Mouse (Mus musculus) E14TG2a.4 (cell line): ENCODE measurements at regions not wholly inside any gene's neighbourhood (a gene's known extent, or its start where the extent isn't known, plus 50 kb on each side); places are given as distances from the start of the nearest gene placed in this dataset.

Source experiments
- H3K27me3 ChIP-seq: 2 replicates; pipeline ENCODE4 v1.6.1; 2014; ENCODE audit warnings: low read length, control low read depth; ENCODE audit not compliant: insufficient read depth
- H3K36me3 ChIP-seq: 2 replicates; pipeline ENCODE4 v1.6.1; 2014; ENCODE audit warnings: low read length, control low read depth; ENCODE audit not compliant: insufficient read depth
- H3K4me1 ChIP-seq: replicated peaks from 2 replicates; pipeline ENCODE4 v1.6.1; 2014; ENCODE audit warnings: low read depth, low read length, control low read depth
- H3K4me3 ChIP-seq: replicated peaks from 2 replicates; pipeline ENCODE4 v1.5.1; 2014; ENCODE audit warnings: mild to moderate bottlenecking, low read length
- H3K9me3 ChIP-seq: 2 replicates; pipeline ENCODE4 v1.6.1; 2014; ENCODE audit warnings: low read length, control low read depth
- CTCF ChIP-seq: conservative IDR thresholded peaks from 2 replicates; pipeline ENCODE4 v1.5.1; 2014; ENCODE audit warnings: low read length
- NANOG ChIP-seq: IDR thresholded peaks from 2 replicates; pipeline ENCODE4 v1.6.1; 2014; ENCODE audit warnings: borderline replicate concordance, low read length, mixed read lengths
- POU5F1 ChIP-seq: IDR thresholded peaks from 2 replicates; pipeline ENCODE4 v1.6.1; 2014; ENCODE audit warnings: low read length, borderline replicate concordance

- Histone ChIP-seq H3K4me1 (no peaks in the 10 kb centered on the region), H3K9me3 (no peaks in the 10 kb centered on the region), H3K4me3 (no peak overlapping the region), H3K27me3 (no peaks in the 10 kb centered on the region), H3K36me3 (no peaks in the 10 kb centered on the region)
- no peak for TF ChIP-seq CTCF
- no peak for TF ChIP-seq POU5F1
Observed at GRCm38 (mm10) chr4:7559867-7560832, 678.7 kb downstream of the Car8 start.

- no peaks in the 10 kb centered on the region for H3K36me3 ChIP-seq
- TF ChIP-seq CTCF, result no peak
- TF ChIP-seq NANOG, result no peak
- TF ChIP-seq POU5F1, result no peak
- H3K9me3 ChIP-seq, result no peaks in the 10 kb centered on the region
- H3K27me3 ChIP-seq, result no peaks in the 10 kb centered on the region
- H3K4me3 ChIP-seq, result no peak overlapping the region
- no peaks in the 10 kb centered on the region for H3K4me1 ChIP-seq
Observed at GRCm38 (mm10) chr4:7558721-7559120, 680.1 kb downstream of the Car8 start.

- no peaks in the 10 kb centered on the region for H3K27me3 ChIP-seq
Observed at GRCm38 (mm10) chr4:7534301-7534700, 704.5 kb downstream of the Car8 start.

GRCm38 (mm10) chr4:7527718-7528117, 711.1 kb downstream of the Car8 start:
- Histone ChIP-seq H3K4me3 (no peak overlapping the region), H3K4me1 (no peaks in the 10 kb centered on the region), H3K9me3 (no peaks in the 10 kb centered on the region), H3K27me3 (no peaks in the 10 kb centered on the region), H3K36me3 (no peaks in the 10 kb centered on the region)
- no peak for TF ChIP-seq CTCF
- no peak for TF ChIP-seq POU5F1
- TF ChIP-seq NANOG, result no peak

More at GRCm38 (mm10) chr4:7534301-7534700, 704.5 kb downstream of the Car8 start:
- TF ChIP-seq POU5F1 (no peak), NANOG (no peak), CTCF (no peak)
- Histone ChIP-seq H3K4me1 (no peaks in the 10 kb centered on the region), H3K9me3 (no peaks in the 10 kb centered on the region), H3K4me3 (no peak overlapping the region), H3K36me3 (no peaks in the 10 kb centered on the region)

- H3K4me3 ChIP-seq, result no peak overlapping the region
- TF ChIP-seq NANOG (no peak), CTCF (no peak), POU5F1 (no peak)
- H3K4me1 ChIP-seq, result no peaks in the 10 kb centered on the region
- H3K36me3 ChIP-seq, result no peaks in the 10 kb centered on the region
- peaks cover 18% of the 10 kb centered on the region for H3K9me3 ChIP-seq
- H3K27me3 ChIP-seq, result no peaks in the 10 kb centered on the region
Observed at GRCm38 (mm10) chr4:7513081-7513480, 725.8 kb downstream of the Car8 start.

- Histone ChIP-seq H3K36me3 (no peaks in the 10 kb centered on the region), H3K4me1 (no peaks in the 10 kb centered on the region), H3K9me3 (peaks cover 8% of the 10 kb centered on the region), H3K4me3 (no peak overlapping the region), H3K27me3 (no peaks in the 10 kb centered on the region)
- TF ChIP-seq POU5F1 (no peak), CTCF (no peak), NANOG (no peak)
Observed at GRCm38 (mm10) chr4:7485552-7485951, 753.3 kb downstream of the Car8 start.

GRCm38 (mm10) chr4:7455130-7455529, 783.7 kb downstream of the Car8 start:
- H3K27me3 ChIP-seq, result no peaks in the 10 kb centered on the region
- no peak overlapping the region for H3K4me3 ChIP-seq
- TF ChIP-seq POU5F1 (no peak), NANOG (no peak), CTCF (no peak)
- no peaks in the 10 kb centered on the region for H3K36me3 ChIP-seq
- H3K4me1 ChIP-seq, result no peaks in the 10 kb centered on the region
- H3K9me3 ChIP-seq, result no peaks in the 10 kb centered on the region

- Histone ChIP-seq H3K9me3 (no peaks in the 10 kb centered on the region), H3K4me3 (no peak overlapping the region), H3K36me3 (no peaks in the 10 kb centered on the region), H3K4me1 (no peaks in the 10 kb centered on the region), H3K27me3 (no peaks in the 10 kb centered on the region)
- TF ChIP-seq NANOG (no peak), POU5F1 (no peak), CTCF (no peak)
Observed at GRCm38 (mm10) chr4:7452678-7453077, 786.2 kb downstream of the Car8 start.

GRCm38 (mm10) chr4:7450991-7451390, 787.9 kb downstream of the Car8 start:
- H3K4me3 ChIP-seq, result no peak overlapping the region
- H3K4me1 ChIP-seq, result no peaks in the 10 kb centered on the region
- no peaks in the 10 kb centered on the region for H3K36me3 ChIP-seq
- H3K9me3 ChIP-seq, result no peaks in the 10 kb centered on the region
- TF ChIP-seq NANOG, result no peak
- no peak for TF ChIP-seq CTCF
- no peak for TF ChIP-seq POU5F1
- H3K27me3 ChIP-seq, result no peaks in the 10 kb centered on the region
